Mouse (Mus musculus) embryonic fibroblast, embryonic 13.5 days (primary cell): ENCODE results near the gene Zbtb3.

Experiments
- CTCF ChIP-seq: IDR thresholded peaks from 2 replicates; pipeline ENCODE4 v1.5.1; 2011; ENCODE audit warnings: mild to moderate bottlenecking, control low read depth, low read length, moderate library complexity, borderline replicate concordance; ENCODE audit not compliant: insufficient read depth
- POLR2A ChIP-seq: IDR thresholded peaks from 2 replicates; pipeline ENCODE4 v1.6.1; 2011; ENCODE audit warnings: low read depth, mild to moderate bottlenecking, control low read depth, low read length, moderate library complexity

- TF ChIP-seq POLR2A (no peak), CTCF (no peak)
These were observed 36.8 kb upstream of the Zbtb3 start for GRCm38 (mm10) chr19:8765562-8765961.
